Mouse (Mus musculus) urinary bladder, adult 2 months (tissue): ENCODE results near the gene Plet1. TPM values are rescaled to one million over a fixed set of nuclear protein-coding genes. Genes with fewer than 3 reads are reported as not detected.

Source experiments
- DNase-seq: peaks from one replicate; pipeline ENCODE4 v3.0.0; 2022; ENCODE audit warnings: low spot score
- polyA plus RNA-seq: library from polyadenylated mRNA; depleted of rRNA; stranded (reverse); fragments of >200 nt; gene quantifications from 2 replicates; pipeline ENCODE4 v1.2.3, GENCODE M21; 2012; rRNA removed

Gene Plet1
- 133 and 162 TPM in 2 replicates for polyA plus RNA-seq

DNA sequence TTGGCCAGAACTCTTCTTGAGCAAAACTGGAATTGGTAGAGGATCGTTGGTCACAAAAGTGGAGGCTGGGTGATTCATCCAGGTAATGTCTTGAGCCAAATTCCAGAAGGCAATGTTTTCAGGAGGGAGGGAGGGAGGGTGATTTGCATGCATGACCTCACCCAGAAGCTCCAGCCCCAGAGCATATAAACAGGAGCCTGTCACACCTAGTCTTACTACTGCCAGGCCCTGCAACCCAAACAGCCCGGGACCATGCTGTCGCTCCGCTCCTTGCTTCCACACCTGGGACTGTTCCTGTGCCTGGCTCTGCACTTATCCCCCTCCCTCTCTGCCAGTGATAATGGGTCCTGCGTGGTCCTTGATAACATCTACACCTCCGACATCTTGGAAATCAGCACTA is at the start of gene Plet1:
Gene Plet1 (plus strand): TSS at position 215 of the 400 bp plus-strand sequence.
- DNase-seq: peak; percentile 67

DNA sequence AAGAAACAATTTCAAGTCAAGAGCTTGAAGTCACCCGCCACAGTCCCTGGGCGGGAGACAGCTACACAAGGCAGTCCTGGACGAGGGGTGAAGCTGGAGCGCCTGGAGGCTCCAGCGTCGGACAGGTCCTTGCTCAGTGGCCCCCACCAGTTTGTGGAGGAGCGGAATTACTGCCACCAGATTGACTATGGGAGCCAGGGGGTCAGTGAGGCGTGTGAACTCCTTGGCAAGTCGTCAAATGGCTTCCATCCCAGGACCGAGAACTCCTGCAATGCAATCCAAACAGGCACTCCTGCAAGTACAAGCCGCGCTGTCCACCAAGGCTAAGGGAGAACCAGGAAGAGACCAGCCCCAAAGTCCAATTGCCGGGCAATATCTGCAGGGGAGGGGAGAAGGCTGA is 45.3 kb upstream of the Plet1 start:
- no peak for DNase-seq

DNA sequence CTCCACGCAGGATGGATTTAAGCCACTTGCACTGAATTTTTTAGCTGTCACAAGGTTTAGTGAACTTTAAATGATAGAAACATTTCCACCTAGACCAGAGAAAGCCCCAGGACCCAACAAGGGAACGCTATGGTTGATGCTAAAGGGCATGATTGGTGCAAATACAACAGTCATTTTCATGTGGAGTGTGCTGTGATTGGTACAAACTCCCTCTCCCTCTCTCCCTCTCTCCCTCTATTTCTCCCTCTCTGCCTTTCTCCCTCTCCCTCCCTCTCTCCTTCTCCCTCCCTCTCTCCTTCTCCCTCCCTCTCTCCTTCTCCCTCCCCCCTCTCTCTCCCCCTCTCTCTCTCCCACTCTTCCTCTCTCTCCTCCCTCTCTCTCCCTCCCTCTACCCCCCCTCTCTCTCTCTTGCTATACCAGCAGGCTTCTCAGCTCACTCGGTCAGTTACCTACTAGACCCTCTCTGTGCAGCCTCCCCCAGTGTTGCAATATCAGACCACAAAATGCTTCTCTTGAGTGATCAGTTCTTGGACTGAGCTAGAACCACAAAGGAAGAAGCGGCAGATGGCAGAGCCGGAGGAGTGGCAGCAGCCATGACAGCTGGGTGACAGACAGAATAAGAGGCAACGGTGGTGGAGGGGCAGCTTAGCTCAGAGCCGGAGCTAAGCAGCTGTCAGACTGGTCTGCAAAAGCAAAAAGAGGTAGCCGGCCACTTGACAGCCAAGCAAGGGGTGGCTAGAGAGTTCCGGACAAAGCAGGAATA is 42.7 kb upstream of the Plet1 start:
- DNase-seq: no peak

DNA sequence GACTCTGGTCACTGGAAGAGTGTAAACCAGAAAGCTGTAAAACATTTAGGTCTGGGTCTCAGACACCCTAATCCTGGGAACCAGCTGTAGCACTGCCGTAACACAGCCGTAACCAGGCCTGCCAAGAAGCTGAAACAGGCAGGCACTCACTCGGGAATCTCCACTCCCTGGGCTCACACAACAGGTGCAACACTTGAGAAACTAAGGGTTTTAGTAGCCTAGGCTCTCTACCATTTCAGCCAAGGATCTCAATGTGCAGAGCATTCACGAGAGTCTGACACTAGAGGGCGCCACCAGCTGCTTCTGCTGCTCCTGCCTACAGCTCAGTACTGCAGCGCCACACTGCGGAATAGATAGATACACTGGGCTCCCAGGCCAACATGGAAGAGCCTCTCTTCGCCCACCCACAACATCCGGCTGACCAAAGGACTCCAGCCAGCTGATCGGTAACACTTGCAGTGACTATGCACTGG is 42.0 kb upstream of the Plet1 start:
- DNase-seq: no peak

DNA sequence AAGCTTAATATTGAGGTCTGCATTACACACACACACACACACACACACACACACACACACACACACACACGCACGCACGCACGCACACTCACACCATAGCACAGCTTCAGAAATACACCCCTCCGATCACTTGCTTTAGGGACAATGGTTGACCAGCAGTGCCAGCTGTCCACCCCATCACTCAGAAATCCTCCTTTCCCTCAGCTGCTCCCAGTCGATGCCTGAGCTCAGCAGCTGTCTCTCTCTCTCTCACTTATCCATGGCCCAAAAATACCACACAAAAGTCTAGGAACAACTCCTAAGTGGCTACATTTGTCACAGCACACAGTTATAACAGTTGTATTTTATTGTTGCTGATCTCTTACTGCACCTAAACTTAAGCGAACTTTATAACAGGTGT is 36.7 kb upstream of the Plet1 start:
- DNase-seq: no peak

DNA sequence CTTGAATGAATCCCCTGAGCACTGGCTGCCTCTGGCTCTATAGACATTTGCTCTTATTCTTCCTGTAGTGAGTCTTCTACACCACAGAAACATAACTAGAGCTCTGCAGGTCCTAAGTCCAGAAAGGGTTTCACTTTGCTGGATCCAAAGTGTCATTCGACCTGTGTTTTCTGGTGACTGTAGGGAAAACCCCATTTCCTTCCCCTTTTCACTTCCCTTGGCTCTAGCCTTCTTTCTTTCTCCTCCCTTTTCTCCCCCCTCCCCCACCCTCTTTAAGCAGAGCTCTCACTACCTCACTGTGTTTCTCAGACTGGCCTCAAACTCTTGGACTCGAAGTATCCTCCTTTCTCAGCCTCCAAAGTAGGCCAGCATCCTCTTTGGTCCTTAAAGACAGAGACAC is 34.8 kb upstream of the Plet1 start:
- no peak for DNase-seq

DNA sequence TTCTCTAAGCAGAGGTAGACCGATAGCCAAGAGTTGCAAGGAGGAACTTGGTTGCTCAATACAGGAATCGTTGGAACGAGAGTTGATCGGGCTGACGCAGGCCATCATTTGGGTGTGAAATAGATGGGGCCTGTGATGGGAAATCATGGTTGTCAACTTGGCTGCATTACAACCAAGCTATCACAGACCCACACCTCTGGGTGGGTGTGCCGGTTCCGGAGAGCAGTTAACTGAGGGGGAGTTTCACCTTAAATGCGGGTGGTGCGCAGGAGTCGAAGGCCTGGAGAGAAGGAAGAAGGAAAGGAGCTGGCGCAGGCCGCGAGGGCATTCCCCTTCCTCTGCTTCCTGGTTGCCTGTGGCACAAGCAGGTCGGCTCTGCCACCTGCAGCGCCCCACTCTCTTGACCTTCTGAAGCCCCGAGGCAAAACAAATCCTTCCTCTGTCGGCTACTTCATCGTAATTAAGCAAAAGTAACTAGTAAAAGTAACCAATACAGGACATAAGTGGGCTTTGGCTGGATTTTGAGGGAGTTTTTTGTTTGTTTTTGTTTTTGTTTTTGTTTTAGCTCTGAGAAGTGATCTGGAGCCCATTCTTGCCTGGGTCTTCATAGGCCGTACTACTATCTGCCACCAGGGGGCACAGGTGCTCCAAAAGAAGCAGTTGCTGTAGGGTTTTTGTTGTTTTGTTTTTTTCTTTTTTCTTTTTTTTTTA is 31.7 kb upstream of the Plet1 start:
- no peak for DNase-seq

DNA sequence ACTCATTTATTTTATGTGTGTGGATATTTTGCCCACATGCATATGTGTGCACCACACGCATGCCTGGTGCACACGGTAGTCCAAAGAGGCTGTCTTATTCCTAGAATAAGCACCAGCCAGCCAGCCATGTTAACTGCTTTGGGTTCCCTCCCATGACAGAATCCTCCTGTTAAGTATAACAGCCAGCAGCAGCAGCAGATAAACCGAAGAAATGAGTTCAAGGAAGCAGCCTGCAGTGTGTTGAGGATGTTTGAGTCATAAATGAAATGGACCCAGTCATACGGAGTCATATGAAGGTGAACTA is 31.2 kb upstream of the Plet1 start:
- no peak for DNase-seq

DNA sequence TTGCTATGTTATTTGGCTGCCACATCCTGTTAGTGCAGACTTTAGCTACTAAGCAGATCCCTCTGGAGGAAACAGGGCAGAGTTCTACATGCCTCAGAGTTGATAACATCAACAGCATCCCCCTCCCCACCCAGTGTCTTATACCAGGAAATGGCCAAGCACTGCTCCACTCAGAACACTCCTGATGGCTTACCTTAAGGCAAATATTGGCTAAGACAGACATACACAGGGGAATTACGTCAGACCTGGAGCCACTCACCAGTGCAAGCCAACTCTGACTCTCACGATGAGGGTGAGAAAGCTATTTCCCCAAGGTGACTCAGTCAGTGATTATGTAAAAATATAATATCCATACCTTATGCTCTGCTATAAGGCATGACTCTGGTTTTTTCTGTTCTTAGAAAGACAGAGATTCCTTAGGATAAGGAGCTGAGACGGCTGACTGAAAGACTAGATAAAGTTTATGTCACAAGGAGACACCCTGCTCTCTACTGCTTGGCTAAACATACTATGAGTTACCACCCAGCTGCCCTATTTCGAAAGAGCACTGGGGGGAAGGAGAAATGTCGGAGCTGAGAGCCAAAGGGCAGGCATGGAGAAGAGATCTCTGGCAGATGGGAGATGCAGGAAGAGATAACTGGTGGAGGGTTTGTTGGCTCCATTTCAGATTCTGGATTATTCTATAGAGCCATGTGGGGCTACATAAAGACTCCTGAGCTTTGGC is 23.8 kb upstream of the Plet1 start:
- no peak for DNase-seq

DNA sequence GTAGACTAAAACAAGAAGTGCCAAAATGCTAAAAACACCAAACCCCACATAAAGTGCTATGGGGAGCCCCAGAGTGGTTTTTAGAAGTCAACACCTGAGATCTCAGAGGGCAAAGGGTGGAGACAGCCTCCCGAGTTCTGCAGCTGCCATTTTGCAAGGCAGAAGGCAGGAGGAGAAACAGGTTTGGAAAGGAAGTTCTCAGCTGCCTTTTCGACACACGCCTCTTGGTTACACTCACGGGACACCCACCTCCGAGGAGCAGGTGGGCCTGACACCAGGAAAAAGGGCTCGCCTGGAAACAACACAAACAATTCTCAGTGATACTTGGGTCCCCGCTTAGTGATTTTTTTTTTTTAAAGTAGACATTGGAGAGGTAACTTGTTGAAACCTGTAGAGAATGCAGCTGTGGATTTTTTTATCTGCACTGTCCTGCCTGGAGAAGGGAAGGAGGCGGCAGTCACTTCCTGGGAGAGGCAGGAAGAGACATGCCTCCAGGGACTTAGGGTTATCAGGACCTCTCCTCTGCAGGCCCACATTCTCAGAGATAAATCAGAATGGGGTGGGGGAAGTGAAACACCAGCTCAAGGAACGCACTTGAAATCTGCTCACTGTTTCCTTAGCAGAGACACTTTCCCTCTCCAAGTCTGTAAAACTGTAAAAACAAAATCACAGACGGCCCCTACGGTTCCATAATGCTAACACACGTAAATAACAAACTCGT is 23.0 kb upstream of the Plet1 start:
- DNase-seq: no peak

DNA sequence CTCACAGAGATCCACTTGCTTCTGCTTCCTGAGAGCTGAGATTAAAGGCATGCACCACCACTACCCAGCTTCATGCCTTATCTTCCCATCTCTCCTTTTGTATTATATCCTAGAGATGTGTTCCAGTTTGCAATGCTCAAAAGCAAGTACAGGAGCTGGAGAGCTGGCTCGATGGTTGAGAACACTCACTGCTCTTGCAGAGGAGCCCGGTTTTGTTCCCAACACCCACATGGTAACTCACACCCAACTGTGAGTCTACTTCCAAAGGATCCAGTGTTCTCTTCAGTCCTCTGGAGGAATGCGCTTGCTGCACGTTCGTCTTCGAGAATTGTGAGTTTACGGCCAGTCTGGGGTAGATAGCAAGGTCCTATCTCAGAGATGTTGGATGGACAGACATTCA is 19.0 kb upstream of the Plet1 start:
- DNase-seq: no peak

DNA sequence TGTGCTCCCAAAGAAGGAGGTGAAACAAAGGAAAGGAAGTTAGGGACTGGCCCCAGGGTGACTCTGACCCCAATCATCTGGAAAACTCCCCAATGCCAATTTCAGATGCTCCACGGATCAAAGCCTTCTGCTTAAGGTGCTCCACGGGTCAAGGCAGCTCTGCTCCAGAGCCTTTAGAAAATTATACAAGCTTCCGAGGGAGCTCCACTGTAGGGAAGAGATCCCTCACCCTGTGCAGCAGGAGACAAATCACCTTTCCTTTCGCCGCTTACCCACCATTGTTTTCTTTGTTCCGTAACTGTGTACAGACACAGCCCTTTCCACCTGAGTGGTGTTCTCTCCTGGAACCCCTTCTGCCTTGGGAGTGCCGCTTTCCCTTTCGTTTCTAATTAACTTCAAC is 18.6 kb upstream of the Plet1 start:
- DNase-seq: no peak

DNA sequence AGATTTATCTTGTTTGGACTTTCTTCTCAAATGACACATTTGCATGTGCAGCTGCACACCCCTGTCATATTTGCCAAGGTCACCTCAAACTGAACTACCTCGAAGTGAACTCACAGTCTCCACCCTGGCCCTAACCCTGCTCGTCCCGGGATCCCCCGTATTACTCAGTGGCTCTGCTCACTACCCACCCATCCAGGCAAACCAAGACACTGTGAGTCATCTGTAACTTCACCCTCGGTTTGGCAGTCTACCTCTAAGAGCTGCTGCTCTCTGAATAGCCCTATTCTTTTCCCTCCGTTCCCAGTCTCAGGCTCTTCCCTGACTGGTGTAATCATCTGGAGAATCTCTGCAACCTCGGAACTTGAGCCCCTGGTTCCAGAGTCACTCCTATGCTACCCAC is 17.7 kb upstream of the Plet1 start:
- DNase-seq: no peak

DNA sequence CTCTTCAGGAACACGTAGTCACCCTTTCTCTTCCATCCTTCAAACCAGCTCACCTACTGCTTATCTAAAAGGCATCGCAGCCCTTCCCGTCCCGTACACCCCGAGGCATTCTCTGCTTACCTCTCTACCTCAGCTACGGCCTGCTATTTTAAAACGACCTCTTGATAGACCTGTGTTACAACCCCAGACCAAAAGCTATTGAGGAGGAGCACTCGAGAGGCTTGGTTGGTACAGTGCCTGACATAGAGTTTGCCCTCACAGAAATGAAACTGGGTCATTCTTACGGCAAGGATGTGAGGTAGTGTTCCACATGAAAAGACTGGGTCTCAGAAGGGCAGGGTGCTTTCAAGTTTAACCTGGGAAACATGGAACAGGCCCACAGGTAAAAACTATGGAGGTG is 17.1 kb upstream of the Plet1 start:
- no peak for DNase-seq

DNA sequence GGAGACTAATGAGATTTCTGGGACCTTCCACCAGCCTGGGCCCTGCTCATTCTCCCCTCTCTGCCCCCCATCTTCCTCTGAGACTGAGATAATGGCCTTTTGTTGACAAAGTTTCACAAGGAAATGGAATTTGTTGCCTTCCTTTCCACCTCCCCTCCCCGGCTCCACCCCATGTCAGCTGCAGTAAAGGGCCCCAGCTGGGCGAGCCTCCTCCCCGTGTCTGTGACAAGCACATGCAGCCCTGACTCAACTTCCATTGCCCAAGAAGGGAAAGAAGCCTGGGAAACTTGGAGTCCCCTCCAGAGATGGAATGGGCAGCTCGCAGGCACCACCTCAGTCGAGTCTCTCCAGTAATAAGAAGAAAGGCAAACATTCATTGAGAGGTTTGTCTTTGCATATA is 15.5 kb upstream of the Plet1 start:
- no peak for DNase-seq

DNA sequence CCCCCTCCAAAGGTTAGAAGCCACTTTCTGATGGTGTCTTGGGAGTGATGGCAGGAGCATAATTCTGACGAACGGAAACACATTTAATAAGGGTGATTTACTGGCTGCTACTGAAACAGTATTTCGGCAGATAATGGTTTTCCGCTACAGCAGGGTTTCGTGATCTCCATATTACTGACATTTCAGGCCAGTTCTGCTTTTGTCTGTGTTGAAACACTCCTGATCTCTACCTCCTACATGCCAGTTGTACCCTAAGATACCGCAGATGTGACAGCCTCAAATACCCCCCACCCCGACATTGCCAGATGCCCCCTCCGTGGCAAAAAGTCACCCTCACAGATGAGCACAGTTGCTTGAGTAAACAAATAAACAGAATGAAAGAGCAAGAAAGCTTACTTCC is 14.8 kb upstream of the Plet1 start:
- DNase-seq: no peak

DNA sequence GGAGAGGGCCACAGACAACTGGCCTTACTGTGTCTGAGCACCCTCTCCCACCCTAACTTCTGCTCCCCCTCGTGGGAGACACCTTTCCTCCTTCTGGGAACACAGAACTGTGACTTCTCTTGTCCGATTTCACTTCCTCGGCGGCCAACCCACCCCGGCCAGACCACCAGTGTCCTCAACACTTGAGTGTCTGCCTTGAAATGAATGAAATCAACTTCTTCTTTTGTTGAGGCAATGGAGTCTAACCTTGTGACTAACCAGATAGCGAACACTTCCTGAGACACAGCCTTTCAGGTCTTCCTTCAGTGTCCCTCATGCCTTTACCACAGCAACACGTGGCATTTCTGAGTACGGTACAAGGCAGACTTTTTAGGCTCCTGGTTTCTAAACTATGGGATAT is 11.6 kb upstream of the Plet1 start:
- DNase-seq: no peak

DNA sequence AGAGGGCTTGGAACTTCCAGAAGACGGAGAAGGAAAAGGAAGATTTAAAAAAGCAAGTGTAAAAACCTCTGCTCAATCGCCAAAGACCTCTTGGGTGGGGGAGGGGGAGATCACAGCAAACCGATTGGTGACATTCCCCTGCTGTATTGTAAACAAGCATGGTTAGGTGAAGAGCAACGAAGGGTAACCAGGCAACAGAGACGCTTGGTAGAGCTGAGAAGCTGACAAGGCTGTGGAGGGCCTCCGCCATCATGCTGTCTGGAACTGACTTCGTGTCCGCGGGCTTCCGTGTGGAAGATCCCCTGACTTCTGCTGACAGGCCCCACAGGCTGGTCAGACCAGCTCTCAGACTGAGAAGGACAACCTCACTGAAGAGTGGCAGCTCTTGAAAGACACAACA is 8.8 kb upstream of the Plet1 start:
- DNase-seq: no peak

DNA sequence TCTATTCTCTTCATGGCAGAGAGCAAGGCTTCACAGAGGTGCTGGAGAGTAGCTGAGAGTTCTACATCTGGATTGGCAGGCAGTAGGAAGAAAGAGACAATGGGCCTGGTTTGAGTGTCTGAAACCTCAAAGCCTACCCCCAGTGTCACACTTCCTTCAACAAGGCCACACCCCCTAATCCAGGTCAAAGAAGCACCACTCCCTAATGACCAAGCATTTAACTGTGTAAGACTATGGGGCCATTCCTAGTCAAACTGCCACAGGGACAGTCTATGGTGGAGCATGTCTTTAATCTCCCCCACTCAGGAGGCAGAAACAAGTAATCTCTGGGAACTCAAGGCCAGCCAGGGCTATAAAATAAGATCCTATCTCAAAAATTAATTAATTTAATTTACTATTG is 3.5 kb upstream of the Plet1 start:
- no peak for DNase-seq

DNA sequence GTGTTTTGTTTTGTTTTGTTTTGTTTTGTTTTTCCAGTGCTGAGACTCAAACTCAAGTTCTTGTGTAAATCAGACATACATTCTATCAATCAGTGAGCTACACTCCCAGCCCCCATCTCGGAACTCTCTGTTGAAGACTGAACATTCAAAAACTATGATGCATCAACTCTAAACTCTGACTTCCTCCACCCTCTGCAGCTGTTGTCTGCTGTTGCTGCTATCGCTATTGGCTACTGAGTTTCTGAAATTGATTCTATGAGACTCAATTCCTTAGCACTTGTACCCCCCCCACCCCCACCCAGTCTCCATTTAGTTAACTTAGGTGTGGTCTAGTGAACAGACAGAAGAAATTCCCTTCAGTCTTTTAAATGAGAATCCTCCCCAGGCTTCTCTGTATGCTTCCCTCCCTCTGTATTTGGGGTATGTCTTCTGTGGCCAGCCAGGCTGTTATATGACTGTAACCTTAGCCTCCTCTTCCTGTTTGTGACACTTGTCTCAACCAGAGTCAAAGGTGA is 2.7 kb upstream of the Plet1 start:
- no peak for DNase-seq

DNA sequence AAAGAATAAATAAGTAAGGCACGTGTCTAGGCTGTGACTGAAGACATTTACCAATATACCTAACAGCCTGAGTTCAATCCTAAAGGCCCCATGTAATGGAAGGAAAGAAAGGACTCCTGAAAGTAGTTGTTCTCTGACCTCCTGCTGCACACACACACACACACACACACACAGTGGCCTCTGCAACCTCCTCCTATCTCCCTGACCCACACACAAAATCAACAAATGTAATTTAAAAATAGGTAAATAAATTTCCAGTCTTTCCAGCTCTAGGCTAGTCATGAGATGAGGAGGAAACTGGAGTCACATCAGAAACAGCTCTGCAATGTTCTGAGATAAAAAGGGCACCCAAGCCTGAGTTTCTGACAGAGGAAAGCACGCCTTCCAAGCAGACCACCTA is 548 bp upstream of the Plet1 start:
- no peak for DNase-seq
